In genomic region chr13:63951922-63952734, GRCm38 (mm10) we compare ENCODE assay signal across 10 mouse cellular contexts.
A peak's percentile ranks its signal among the peaks of the same experiment; 100 is the strongest.
DNase-seq lines count a peak whose midpoint lies in the region; ATAC-seq and TF ChIP-seq lines count a peak whose summit lies in the region.
"Had no signal": no experiment of that assay in that cellular context is flagged by ENCODE, and none has a peak within 500 bp of the region (broad histone marks: within the 10 kb centered on the region; RNA-seq: fewer than 3 reads in every experiment).

No protein-coding gene starts in this region.

- no peak for TF ChIP-seq CTCF in hindbrain, postnatal 0 days (IDR thresholded peaks at IDR 0.05; ENCODE audit: low read depth)

- DNase-seq in cerebellum, postnatal 10 days, result peak; percentile 25 to 32
- no peak for DNase-seq in cerebellum, postnatal 36 days
- DNase-seq in adrenal gland, postnatal 14 days, result peak; percentile 51
- DNase-seq in hindbrain, postnatal 0 days (ENCODE audit: low spot score), result peak; percentile 7
- peak; percentile 89 for DNase-seq in limb, embryonic 11.5 days (ENCODE audit: low spot score)
- DNase-seq in thymus, postnatal 0 days (ENCODE audit: low spot score), result no peak
- no peak for DNase-seq in gastrocnemius, postnatal 10 days
- DNase-seq: B cell, adult 2 months had no signal

- ATAC-seq in hindbrain, postnatal 0 days, result no peak
- peak; percentile 85 for ATAC-seq in limb, embryonic 11.5 days (ENCODE audit: insufficient number of reproducible peaks, low FRiP score, low TSS enrichment, low read depth)
- ATAC-seq in erythroid progenitor cell, adult 5-6 weeks (replicated peaks; ENCODE audit: low FRiP score, poor library complexity, severe bottlenecking), result no peak
- ATAC-seq: midbrain, embryonic 13.5 days had no signal

- 41% methylated on average over 9 of the region's 9 CpGs for WGBS in hindbrain, postnatal 0 days
- 3% methylated on average over 9 of the region's 9 CpGs for WGBS in limb, embryonic 11.5 days

- peak overlapping the region; percentile 15; the same call in 1 of the 2 replicates for H3K27ac ChIP-seq in hindbrain, postnatal 0 days
- H3K27ac ChIP-seq in limb, embryonic 11.5 days (replicated peaks; ENCODE audit: low read depth, low read length), result peak overlapping the region; percentile 10; the same call in 1 of the 2 replicates
- H3K27ac ChIP-seq: midbrain, embryonic 13.5 days had no signal

- no peaks in the 10 kb centered on the region for H3K36me3 ChIP-seq in hindbrain, postnatal 0 days (ENCODE audit: insufficient read depth, low read length)
- H3K36me3 ChIP-seq in limb, embryonic 11.5 days (ENCODE audit: control insufficient read depth, insufficient read depth, low read length), result no peaks in the 10 kb centered on the region
- H3K36me3 ChIP-seq: midbrain, embryonic 13.5 days had no signal

- no peak overlapping the region for H3K9ac ChIP-seq in hindbrain, postnatal 0 days (replicated peaks; ENCODE audit: low read length)
- H3K9ac ChIP-seq in limb, embryonic 11.5 days (ENCODE audit: low read length), result no peak overlapping the region
- H3K9ac ChIP-seq: midbrain, embryonic 13.5 days had no signal

- H3K4me1 ChIP-seq in hindbrain, postnatal 0 days (ENCODE audit: insufficient read depth, low read length), result no peaks in the 10 kb centered on the region
- H3K4me1 ChIP-seq in limb, embryonic 11.5 days (ENCODE audit: control insufficient read depth, insufficient read depth, low read length), result peaks cover 24% of the 10 kb centered on the region

- no peak overlapping the region for H3K4me2 ChIP-seq in hindbrain, postnatal 0 days (ENCODE audit: low read depth, low read length)
- no peak overlapping the region for H3K4me2 ChIP-seq in limb, embryonic 11.5 days (ENCODE audit: low read depth, severe bottlenecking)
- H3K4me2 ChIP-seq: midbrain, embryonic 13.5 days had no signal

- H3K9me3 ChIP-seq in hindbrain, postnatal 0 days (ENCODE audit: low read length), result no peaks in the 10 kb centered on the region
- no peaks in the 10 kb centered on the region for H3K9me3 ChIP-seq in limb, embryonic 11.5 days (ENCODE audit: control insufficient read depth, low read length)
- H3K9me3 ChIP-seq: midbrain, embryonic 13.5 days had no signal

- no peaks in the 10 kb centered on the region for H3K27me3 ChIP-seq in hindbrain, postnatal 0 days (ENCODE audit: insufficient read depth, low read length)
- H3K27me3 ChIP-seq in limb, embryonic 11.5 days (ENCODE audit: control insufficient read depth, insufficient read depth, low read length), result peaks cover 11% of the 10 kb centered on the region; the same call in 1 of the 2 replicates

- H3K4me3 ChIP-seq in hindbrain, postnatal 0 days (ENCODE audit: low read length), result no peak overlapping the region
- no peak overlapping the region for H3K4me3 ChIP-seq in limb, embryonic 11.5 days (ENCODE audit: low read depth, low read length)
- H3K4me3 ChIP-seq: midbrain, embryonic 13.5 days had no signal

Comparison
In these comparisons a context has a peak if more than half of its experiments do, and no peak if none do; other contexts are left out.
1. DNase-seq: peak in cerebellum, postnatal 10 days (2 of 2), adrenal gland, postnatal 14 days (single experiment), hindbrain, postnatal 0 days (single experiment) and limb, embryonic 11.5 days (single experiment); none in cerebellum, postnatal 36 days (0 of 2), thymus, postnatal 0 days (single experiment) and gastrocnemius, postnatal 10 days (single experiment).